Mouse (Mus musculus) frontal cortex, adult 2 months (tissue): ENCODE data around the gene Fbxo21. TPM values are rescaled to one million over a fixed set of nuclear protein-coding genes. Genes with fewer than 3 reads are reported as not detected.

Experiments
- DNase-seq, 2 experiments: peaks; one replicate each; pipeline ENCODE4 v3.0.0; 2022; ENCODE audit warnings: low spot score in 1 of 2; ENCODE audit errors: extremely low spot score in 1 of 2
- polyA plus RNA-seq: library from polyadenylated mRNA; depleted of rRNA; stranded (reverse); fragments of >200 nt; gene quantifications from 2 replicates; pipeline ENCODE4 v1.2.3, GENCODE M21; 2012

The Fbxo21 gene
- polyA plus RNA-seq, 1 experiment: 105 TPM

- no peak for DNase-seq
These were observed 1.7 kb downstream of the Fbxo21 start for GRCm38 (mm10) chr5:117978159-117978697.

DNA sequence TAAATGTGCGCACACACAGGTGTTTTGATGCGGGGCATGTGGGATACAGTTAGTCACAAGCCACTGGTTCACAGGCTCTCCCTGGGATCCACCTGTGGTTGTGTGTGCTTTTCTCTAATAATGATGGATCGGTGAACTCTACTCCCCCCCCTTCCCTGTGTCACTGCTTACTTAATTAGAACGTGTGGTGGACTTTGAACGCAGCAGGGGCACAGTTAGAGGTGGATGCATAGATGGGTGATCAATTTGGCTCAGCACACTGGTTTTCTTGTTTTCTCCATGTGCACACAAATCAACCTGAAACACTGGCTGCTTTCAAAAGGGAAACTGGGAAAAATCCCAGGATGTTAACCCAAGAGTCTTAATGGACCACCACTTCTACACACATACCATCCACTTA is 2.6 kb downstream of the Fbxo21 start:
- DNase-seq: no peak

GRCm38 (mm10) chr5:117980921-117981320 is 4.4 kb downstream of the Fbxo21 start:
- no peak for DNase-seq

- DNase-seq: no peak
These were observed 5.4 kb downstream of the Fbxo21 start for GRCm38 (mm10) chr5:117981943-117982342.

DNA sequence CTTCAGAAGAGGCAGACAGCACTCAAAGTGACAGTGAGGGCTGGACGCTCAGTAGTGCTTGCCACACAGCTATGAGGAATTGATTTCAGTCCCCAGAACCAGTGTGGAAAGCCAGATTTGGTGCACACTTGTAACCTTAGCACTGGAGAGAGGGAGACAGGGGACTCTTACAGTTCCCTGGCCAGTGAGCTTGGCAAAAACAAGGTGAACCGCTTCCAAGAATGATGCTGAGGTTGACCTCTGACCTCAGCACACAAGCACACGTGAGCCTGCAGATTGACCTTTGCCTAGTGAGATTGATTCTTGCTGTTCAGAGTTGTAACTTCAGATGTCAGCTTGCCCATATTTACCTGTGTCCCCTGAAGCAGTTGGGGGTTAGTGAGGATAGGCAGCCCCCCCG is 9.8 kb downstream of the Fbxo21 start:
- no peak for DNase-seq

DNA sequence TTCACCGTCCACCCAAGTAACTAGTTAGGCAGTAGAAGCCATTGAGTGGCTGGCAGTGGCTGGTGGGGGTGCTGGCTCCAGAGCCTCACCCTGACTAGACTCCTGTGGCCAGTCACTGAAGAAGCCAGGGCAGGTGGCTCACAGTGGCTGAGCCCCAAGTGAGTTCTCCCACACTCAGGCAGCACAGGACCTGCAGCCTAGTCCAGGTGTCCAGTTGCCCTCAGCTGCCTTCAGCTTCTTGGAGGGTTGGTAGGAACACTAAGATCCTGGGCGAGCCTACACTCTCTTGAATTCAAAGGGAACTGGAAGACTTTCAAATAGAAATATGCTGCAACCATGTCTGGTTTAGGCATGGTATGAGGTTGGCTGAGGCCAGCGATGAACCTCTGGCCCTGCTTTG is 11.4 kb downstream of the Fbxo21 start:
- no peak for DNase-seq

GRCm38 (mm10) chr5:117988367-117988766 is 11.8 kb downstream of the Fbxo21 start:
- no peak for DNase-seq

DNA sequence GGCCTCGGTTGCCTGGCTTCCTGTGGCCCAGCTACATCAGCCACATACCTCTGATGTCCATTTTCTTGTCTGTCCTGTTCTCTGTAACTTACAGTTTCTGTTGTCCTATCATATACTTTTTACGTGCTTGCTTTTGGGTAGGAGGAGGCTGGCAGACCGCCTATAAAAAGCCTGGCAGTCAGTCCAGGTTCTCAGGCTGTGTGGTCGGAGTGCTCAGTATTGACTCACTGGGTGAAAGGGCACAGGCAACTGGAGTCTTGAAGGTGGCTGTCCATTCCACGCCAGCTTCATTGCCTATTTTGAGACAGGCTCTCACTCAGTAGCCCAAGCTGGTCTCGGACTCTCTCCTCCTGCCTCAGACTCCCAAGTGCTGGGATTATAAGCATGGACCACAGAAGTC is 13.2 kb downstream of the Fbxo21 start:
- DNase-seq: no peak

GRCm38 (mm10) chr5:117990957-117991356 is 14.4 kb downstream of the Fbxo21 start:
- DNase-seq: no peak

DNA sequence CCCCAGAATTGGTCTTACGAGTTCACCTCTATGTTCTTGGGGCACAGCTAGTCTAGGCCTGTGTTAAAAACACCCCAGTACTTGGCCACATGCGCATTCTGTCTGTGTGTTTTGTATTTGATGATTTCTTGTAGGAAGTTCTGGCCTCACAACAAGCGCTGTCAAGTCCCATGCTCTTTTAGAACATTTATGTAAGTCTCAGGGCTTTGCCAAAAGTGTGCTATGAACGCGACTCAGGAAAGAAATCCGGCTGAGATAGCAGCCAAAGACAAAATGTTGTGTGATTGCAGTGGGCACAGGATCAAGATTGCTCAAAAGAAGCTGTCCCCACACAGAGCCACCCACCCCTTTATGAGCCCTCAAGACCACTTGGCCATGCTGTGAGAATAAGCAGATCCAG is 17.0 kb downstream of the Fbxo21 start:
- DNase-seq: peak in 1 of 2 experiments; percentile 76

DNA sequence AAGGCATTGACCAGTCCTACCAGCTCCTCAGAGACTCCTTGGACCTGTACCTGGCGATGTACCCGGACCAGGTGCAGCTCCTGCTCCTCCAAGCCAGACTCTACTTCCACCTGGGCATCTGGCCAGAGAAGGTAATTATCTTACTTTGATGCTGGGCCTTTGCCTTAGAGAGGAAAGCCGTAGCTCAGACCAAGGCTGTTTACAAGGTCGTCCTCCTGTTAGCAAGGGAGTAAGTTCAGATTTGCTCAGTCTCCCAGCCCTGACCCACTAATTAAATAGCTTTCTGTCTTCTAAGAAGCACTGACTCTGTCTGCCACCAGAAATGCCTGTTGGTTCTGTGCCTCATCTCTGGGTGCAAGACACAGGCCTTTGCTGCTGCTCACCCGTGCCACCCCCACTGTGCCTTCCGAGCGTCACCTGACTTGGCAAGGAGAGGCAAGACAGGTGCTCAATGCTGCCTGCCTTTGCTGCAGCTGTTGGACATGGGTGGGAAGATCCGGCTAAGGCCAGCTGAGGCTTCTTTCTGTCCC is 18.9 kb downstream of the Fbxo21 start:
- DNase-seq: no peak

- DNase-seq: no peak
These were observed 19.4 kb downstream of the Fbxo21 start for GRCm38 (mm10) chr5:117995911-117996310.

- no peak for DNase-seq
These were observed 20.1 kb downstream of the Fbxo21 start for GRCm38 (mm10) chr5:117996581-117996980.

DNA sequence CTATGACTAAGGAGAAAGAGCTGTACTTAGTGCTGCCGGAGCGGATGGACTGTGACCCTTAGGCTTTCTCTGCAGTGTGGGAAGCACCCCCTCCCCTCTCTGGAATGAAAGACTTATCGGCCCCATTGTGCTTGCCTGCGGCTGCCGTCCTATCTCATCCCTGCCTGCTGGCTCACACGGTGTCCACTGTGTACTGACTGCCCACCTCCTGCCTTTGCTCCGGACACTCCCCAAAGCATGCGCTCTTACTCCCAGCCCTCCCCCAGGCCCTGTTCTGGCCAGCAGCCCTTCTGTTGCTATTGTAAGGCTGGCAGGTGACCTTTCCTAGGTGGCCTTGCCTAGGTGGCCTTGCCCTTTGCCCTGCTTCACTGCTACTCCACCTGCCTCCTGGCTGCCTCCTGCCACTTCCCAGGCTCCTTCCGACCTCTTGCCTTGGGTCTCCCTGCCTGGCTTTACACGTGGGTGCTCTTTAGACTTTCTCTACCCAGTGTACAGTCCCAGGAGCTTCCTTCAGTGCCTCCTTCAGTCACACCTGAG is 21.0 kb downstream of the Fbxo21 start:
- no peak for DNase-seq

GRCm38 (mm10) chr5:117999061-117999460 is 22.5 kb downstream of the Fbxo21 start:
- no peak for DNase-seq

GRCm38 (mm10) chr5:117999584-117999983 is 23.1 kb downstream of the Fbxo21 start:
- peak in 1 of 2 experiments; percentile 61 for DNase-seq

GRCm38 (mm10) chr5:118002059-118002458 is 25.5 kb downstream of the Fbxo21 start:
- peak in 1 of 2 experiments; percentile 83 for DNase-seq

DNA sequence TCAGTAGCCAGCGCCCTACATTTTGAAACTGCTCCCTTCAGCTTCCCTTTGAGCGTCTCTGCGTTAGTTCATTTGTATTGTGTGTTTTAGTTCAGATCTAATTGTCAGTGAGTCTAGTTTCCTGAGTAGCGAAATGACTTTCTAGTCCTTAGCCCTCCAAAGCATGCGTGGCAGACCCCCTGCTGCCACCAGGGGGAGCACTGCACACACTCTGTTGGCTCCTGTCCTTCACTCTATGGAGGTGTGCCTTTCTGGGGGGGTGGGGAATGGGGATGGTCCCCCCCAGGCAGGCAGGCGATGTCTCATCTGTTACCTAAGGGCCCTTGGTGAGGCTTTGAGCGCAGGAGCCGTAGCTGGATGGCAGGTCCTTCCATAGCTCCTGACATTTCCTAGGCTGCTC is 28.1 kb downstream of the Fbxo21 start:
- peak; percentile 51 to 84 for DNase-seq

DNA sequence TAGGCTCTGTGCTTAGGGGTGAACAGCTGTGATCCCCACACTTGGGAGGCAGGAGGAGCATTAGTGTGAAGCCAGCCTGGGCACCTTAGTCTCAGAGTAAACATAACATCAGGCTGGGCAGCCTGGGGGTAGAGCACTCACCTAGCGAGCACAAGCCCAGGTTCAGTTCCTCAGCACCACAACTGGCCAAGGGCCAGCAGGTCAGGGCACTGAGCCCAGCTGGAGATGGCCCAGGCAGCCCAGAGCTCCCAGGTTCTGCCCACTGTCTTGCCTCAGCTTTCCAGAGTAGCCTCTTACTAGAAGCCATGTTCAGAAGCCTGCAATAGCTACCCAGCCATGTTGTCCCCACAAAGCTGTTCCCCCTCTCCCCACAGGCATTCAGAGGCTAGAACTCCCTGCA is 29.2 kb downstream of the Fbxo21 start:
- DNase-seq: no peak

DNA sequence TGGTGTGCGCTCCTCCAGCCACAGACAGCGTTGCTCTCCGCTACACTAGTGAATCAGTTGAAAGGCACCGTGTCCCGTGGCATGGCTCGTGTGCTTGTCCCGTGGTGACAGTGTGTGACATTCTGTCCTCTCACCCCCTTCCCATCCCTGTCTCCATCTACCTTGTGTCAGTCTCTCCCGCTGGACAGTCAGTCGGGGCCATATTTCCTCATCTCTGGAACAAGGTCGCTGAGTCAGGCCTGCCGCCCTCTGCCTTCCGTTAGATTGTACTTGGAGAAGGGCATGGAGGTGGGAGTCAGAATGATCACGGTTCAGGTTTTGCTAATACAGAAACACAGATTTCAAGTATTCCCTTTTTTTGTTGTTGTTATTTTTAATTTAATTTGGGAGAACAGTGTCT is 31.8 kb downstream of the Fbxo21 start:
- no peak for DNase-seq

DNA sequence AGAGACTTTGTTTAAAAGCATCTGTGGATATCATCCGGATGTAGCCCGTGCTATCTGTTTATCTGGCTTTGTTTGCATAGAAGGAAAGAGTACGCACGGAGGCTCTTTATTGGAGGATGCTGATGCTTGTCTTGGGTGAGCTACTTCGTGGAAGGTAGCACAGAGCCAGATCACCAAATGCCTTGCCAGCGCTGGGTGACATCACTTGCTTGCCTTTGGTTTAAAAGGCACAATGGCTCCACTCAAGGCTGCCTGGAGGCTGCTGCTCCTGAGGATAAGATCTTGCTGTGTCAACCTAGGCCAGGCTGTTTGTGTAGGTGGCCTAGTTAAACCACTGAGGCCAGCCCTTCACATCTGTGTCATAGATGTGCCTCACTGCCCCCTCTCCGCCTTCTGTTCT is 34.3 kb downstream of the Fbxo21 start:
- no peak for DNase-seq

DNA sequence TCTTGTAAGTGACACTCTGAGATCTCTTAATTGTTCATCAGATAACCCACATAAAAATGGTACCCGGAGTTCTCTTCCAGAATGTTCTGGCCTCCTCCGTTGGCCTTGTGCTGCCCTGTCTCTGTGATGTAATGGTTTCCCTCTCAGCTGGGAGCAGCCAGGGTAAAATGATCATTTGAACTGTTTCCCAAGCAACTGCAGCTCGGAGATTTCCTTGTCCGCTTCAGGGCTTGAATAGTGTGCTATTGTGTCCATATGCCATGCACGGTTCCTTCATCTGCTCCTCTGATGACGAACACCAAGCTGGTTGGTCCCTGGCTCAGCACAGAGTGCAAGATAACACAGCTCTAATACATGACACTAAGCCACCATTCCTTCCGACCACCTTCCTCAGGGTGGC is 35.3 kb downstream of the Fbxo21 start:
- no peak for DNase-seq

GRCm38 (mm10) chr5:118015028-118015427 is 38.5 kb downstream of the Fbxo21 start:
- DNase-seq: no peak
